Mouse (Mus musculus) G1E (cell line): Measurements from ENCODE around the gene L3mbtl4.

Source experiments
- CTCF ChIP-seq: IDR thresholded peaks from 2 replicates; pipeline ENCODE4 v1.5.1; 2012; ENCODE audit warnings: low read depth, low read length, inconsistent platforms, mixed read lengths
- GATA1 ChIP-seq: IDR thresholded peaks from 2 replicates; pipeline ENCODE4 v1.6.1; 2012; ENCODE audit warnings: borderline replicate concordance, low read length, inconsistent platforms, mixed read lengths

DNA sequence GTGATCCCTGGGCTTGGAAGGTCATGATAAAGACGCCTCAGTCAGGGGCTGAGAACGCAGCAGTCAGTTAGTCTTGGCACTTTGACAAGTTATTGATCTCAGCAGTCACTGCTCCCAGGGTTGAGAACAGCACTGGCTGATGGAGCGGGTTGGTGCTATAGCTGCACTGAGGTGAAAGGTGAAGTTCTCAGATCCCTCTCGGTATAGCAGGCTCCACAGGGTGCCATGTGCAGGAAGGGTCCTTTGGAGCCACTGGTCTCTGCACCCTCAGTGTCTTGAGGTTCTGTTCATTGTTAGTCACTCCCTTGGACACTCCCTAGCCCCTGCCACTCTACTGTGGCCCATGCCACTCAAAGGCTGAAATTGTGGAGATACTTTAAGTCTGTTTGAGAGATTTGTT lies 14.5 kb downstream of the L3mbtl4 start:
- TF ChIP-seq CTCF (no peak), GATA1 (no peak)
